Mouse (Mus musculus) lung, postnatal 0 days (tissue): ENCODE results near the gene Mlst8. TPM values are rescaled to one million over a fixed set of nuclear protein-coding genes. Genes with fewer than 3 reads are reported as not detected.
"Not testable (repeated sequence)": the region's sequence is repeated elsewhere in the genome, so short reads cannot be mapped to it uniquely, and the experiment has no call there.

Source experiments
- ATAC-seq: fragments of 200-750 bp; cut with Nextera tagmentation; 2 replicates; pipeline ENCODE4 v1.8.0; 2017; ENCODE audit warnings: moderate library complexity
- DNase-seq: peaks from one replicate; pipeline ENCODE4 v3.0.0-alpha.2; 2016; ENCODE audit warnings: low spot score
- H3K27ac ChIP-seq: fragments of 300-500 bp; sonication (generic); 2 replicates; pipeline ENCODE4 v1.5.1; 2014; ENCODE audit warnings: antibody characterized with exemption, mild to moderate bottlenecking, low read length, mixed read lengths
- H3K27me3 ChIP-seq: fragments of 300-500 bp; sonication (generic); replicated peaks from 2 replicates; pipeline ENCODE4 v1.6.1; 2014; ENCODE audit warnings: low read length, mixed read lengths; ENCODE audit not compliant: insufficient read depth
- H3K36me3 ChIP-seq: fragments of 300-500 bp; sonication (generic); 2 replicates; pipeline ENCODE4 v1.6.1; 2014; ENCODE audit warnings: low read length, mixed read lengths; ENCODE audit not compliant: insufficient read depth
- H3K4me1 ChIP-seq: fragments of 300-500 bp; sonication (generic); 2 replicates; pipeline ENCODE4 v1.6.1; 2014; ENCODE audit warnings: antibody characterized with exemption, low read depth, low read length, mixed read lengths; ENCODE audit not compliant: insufficient read depth
- H3K4me2 ChIP-seq: fragments of 300-500 bp; sonication (generic); replicated peaks from 2 replicates; pipeline ENCODE4 v1.6.1; 2014; ENCODE audit warnings: low read depth, mild to moderate bottlenecking, low read length, moderate library complexity, mixed read lengths
- H3K4me3 ChIP-seq: fragments of 300-500 bp; sonication (generic); 2 replicates; pipeline ENCODE4 v1.5.1; 2014; ENCODE audit warnings: low read depth, low read length
- H3K9ac ChIP-seq: fragments of 300-500 bp; sonication (generic); replicated peaks from 2 replicates; pipeline ENCODE4 v1.6.1; 2014; ENCODE audit warnings: low read depth, mild to moderate bottlenecking
- H3K9me3 ChIP-seq: fragments of 300-500 bp; sonication (generic); 2 replicates; pipeline ENCODE4 v1.6.1; 2016; ENCODE audit warnings: low read length, mixed read lengths
- CTCF ChIP-seq: IDR thresholded peaks from 2 replicates; pipeline ENCODE4 v1.5.1; 2016; ENCODE audit warnings: antibody characterized with exemption, mild to moderate bottlenecking
- EP300 ChIP-seq: IDR thresholded peaks from 2 replicates; pipeline ENCODE4 v1.6.1; 2016; ENCODE audit warnings: antibody characterized with exemption, mild to moderate bottlenecking, control low read depth
- WGBS: fragments of 180-500 bp; shearing (Covaris S2); extraction: QIAGEN DNeasy Blood & Tissue Kit; methylation state at CpG from one replicate; pipeline ENCODE4 v1.1.7; 2014; 5-methylcytosine and 5-hydroxymethylcytosine counted together
- polyA plus RNA-seq: library from polyadenylated mRNA; unstranded; fragments of >200 nt; fragmentation: Nextera tagmentation; extraction: Ambion mirVana; gene quantifications from 2 replicates; pipeline ENCODE4 v1.2.1, GENCODE M21; 2015

Gene Mlst8
- polyA plus RNA-seq, 1 experiment from 2014 or later = 14.4 TPM

- H3K4me3 ChIP-seq = no peak overlapping the region
- H3K9me3 ChIP-seq = no peaks in the 10 kb centered on the region
- ATAC-seq = no peak
- H3K9ac ChIP-seq = no peak overlapping the region
- DNase-seq = no peak
- H3K4me2 ChIP-seq = no peak overlapping the region
- H3K27ac ChIP-seq = no peak overlapping the region
- H3K36me3 ChIP-seq = peaks cover 28% of the 10 kb centered on the region; the same call in 1 of the 2 replicates
- H3K27me3 ChIP-seq = no peaks in the 10 kb centered on the region
- WGBS = 83% methylated on average over 8 of the region's 8 CpGs
- no peak for TF ChIP-seq CTCF
- TF ChIP-seq EP300 = no peak
- H3K4me1 ChIP-seq = no peaks in the 10 kb centered on the region
These were observed 38.5 kb downstream of the Mlst8 start for GRCm38 (mm10) chr17:24440377-24440776.

- ATAC-seq = peak; percentile 55; the same call in 1 of the 2 replicates
These were observed 41.9 kb downstream of the Mlst8 start for GRCm38 (mm10) chr17:24437016-24437415.

GRCm38 (mm10) chr17:24429201-24429983 lies 49.5 kb downstream of the Mlst8 start:
- no peak for TF ChIP-seq CTCF
- TF ChIP-seq EP300 = no peak
- H3K9me3 ChIP-seq = no peaks in the 10 kb centered on the region
- H3K9ac ChIP-seq = no peak overlapping the region
- 74% methylated on average over 14 of the region's 14 CpGs for WGBS
- 0 out of 2 replicates have a peak overlapping the region, but pooled peaks have one; percentile 5 for H3K27ac ChIP-seq
- no peaks in the 10 kb centered on the region for H3K36me3 ChIP-seq
- H3K4me3 ChIP-seq = no peak overlapping the region
- no peak overlapping the region for H3K4me2 ChIP-seq
- no peaks in the 10 kb centered on the region for H3K27me3 ChIP-seq
- DNase-seq (no peak), ATAC-seq (no peak)
- H3K4me1 ChIP-seq = no peaks in the 10 kb centered on the region; the same call in 1 of the 2 replicates

More at GRCm38 (mm10) chr17:24437016-24437415, 41.9 kb downstream of the Mlst8 start:
- TF ChIP-seq EP300 = no peak
- TF ChIP-seq CTCF = peak; percentile 81
- Histone ChIP-seq H3K4me2 (no peak overlapping the region), H3K9me3 (no peaks in the 10 kb centered on the region), H3K27me3 (no peaks in the 10 kb centered on the region), H3K36me3 (peaks cover 12% of the 10 kb centered on the region; the same call in 1 of the 2 replicates), H3K4me3 (no peak overlapping the region), H3K27ac (no peak overlapping the region), H3K4me1 (no peaks in the 10 kb centered on the region), H3K9ac (no peak overlapping the region)
- WGBS = 68% methylated on average over 5 of the region's 5 CpGs
- DNase-seq = peak; percentile 72

- ATAC-seq = 0 out of 2 replicates have a peak, but pooled peaks have one; percentile 4
- WGBS = 1% methylated on average over 8 of the region's 8 CpGs
- DNase-seq = peak; percentile 50
These were observed 51.7 kb downstream of the Mlst8 start for GRCm38 (mm10) chr17:24427170-24427557.

GRCm38 (mm10) chr17:24426471-24427169 lies 52.3 kb downstream of the Mlst8 start, which contains the start of gene Eci1:
TSS of gene Eci1 (plus strand) at chr17:24426641.
- H3K36me3 ChIP-seq = 0 out of 2 replicates have a peak, but pooled peaks cover 5% of the 10 kb centered on the region
- H3K9ac ChIP-seq = peak within 1 kb of the TSS; percentile 71
- ATAC-seq = peak; percentile 100
- no peaks in the 10 kb centered on the region for H3K27me3 ChIP-seq
- H3K4me3 ChIP-seq = peak within 1 kb of the TSS; percentile 65
- peak within 1 kb of the TSS; percentile 64 for H3K4me2 ChIP-seq
- peak within 1 kb of the TSS; percentile 89 for H3K27ac ChIP-seq
- no peaks in the 10 kb centered on the region for H3K9me3 ChIP-seq
- WGBS = under 1% methylated on average over 42 of the region's 48 CpGs
- DNase-seq = peak; percentile 98
- TF ChIP-seq EP300 = no peak
- TF ChIP-seq CTCF = no peak
- H3K4me1 ChIP-seq = no peaks in the 10 kb centered on the region; the same call in 1 of the 2 replicates

More at GRCm38 (mm10) chr17:24427170-24427557, 51.7 kb downstream of the Mlst8 start:
- TF ChIP-seq EP300 = no peak
- no peak for TF ChIP-seq CTCF
- Histone ChIP-seq H3K36me3 (0 out of 2 replicates have a peak, but pooled peaks cover 5% of the 10 kb centered on the region), H3K4me1 (no peaks in the 10 kb centered on the region; the same call in 1 of the 2 replicates), H3K4me2 (peak overlapping the region; percentile 64), H3K4me3 (peak overlapping the region; percentile 65), H3K9ac (peak overlapping the region; percentile 71), H3K27ac (peak overlapping the region; percentile 89), H3K27me3 (no peaks in the 10 kb centered on the region), H3K9me3 (no peaks in the 10 kb centered on the region)

- Histone ChIP-seq H3K4me1 (no peaks in the 10 kb centered on the region; the same call in 1 of the 2 replicates), H3K4me2 (no peak overlapping the region; the same call in 1 of the 2 replicates), H3K27ac (0 out of 2 replicates have a peak overlapping the region, but pooled peaks have one; percentile 89), H3K9me3 (no peaks in the 10 kb centered on the region), H3K27me3 (no peaks in the 10 kb centered on the region), H3K4me3 (no peak overlapping the region), H3K9ac (no peak overlapping the region), H3K36me3 (peaks cover 11% of the 10 kb centered on the region; the same call in 1 of the 2 replicates)
- WGBS = 92% methylated on average over 7 of the region's 7 CpGs
- DNase-seq (no peak), ATAC-seq (no peak)
- no peak for TF ChIP-seq EP300
- no peak for TF ChIP-seq CTCF
These were observed 53.0 kb downstream of the Mlst8 start for GRCm38 (mm10) chr17:24425905-24426304.

GRCm38 (mm10) chr17:24425326-24425725 lies 53.6 kb downstream of the Mlst8 start:
- H3K36me3 ChIP-seq = peaks cover 14% of the 10 kb centered on the region; the same call in 1 of the 2 replicates
- not testable (repeated sequence) for H3K9ac ChIP-seq, H3K4me2 ChIP-seq, H3K4me3 ChIP-seq, H3K4me1 ChIP-seq, DNase-seq, ATAC-seq, H3K9me3 ChIP-seq, H3K27me3 ChIP-seq, H3K27ac ChIP-seq
- WGBS = 96% methylated on average over 4 of the region's 8 CpGs
